Mouse (Mus musculus) midbrain, embryonic 11.5 days (tissue): ENCODE data around the gene Hist1h2ah. TPM values are rescaled to one million over a fixed set of nuclear protein-coding genes. Genes with fewer than 3 reads are reported as not detected.

Experiments used
- ATAC-seq: fragments of 200-750 bp; cut with Nextera tagmentation; 2 replicates; pipeline ENCODE4 v1.8.0; 2017; ENCODE audit warnings: moderate TSS enrichment, moderate library complexity; ENCODE audit not compliant: low FRiP score
- DNase-seq: peaks from one replicate; pipeline ENCODE4 v3.0.0; 2015; ENCODE audit warnings: low spot score; ENCODE audit errors: missing footprints
- H3K27ac ChIP-seq: fragments of 300-500 bp; sonication (generic); 2 replicates; pipeline ENCODE4 v1.5.1; 2014; ENCODE audit warnings: low read depth, low read length
- H3K27me3 ChIP-seq: fragments of 300-500 bp; sonication (generic); 2 replicates; pipeline ENCODE4 v1.6.1; 2014; ENCODE audit warnings: mild to moderate bottlenecking, low read length, moderate library complexity, mixed read lengths; ENCODE audit not compliant: control insufficient read depth, insufficient read depth
- H3K36me3 ChIP-seq: fragments of 300-500 bp; sonication (generic); 2 replicates; pipeline ENCODE4 v1.6.1; 2014; ENCODE audit warnings: mild to moderate bottlenecking, low read length, moderate library complexity, mixed read lengths; ENCODE audit not compliant: control insufficient read depth, insufficient read depth
- H3K4me1 ChIP-seq: fragments of 300-500 bp; sonication (generic); 2 replicates; pipeline ENCODE4 v1.6.1; 2014; ENCODE audit warnings: low read length; ENCODE audit not compliant: control insufficient read depth, insufficient read depth
- H3K4me2 ChIP-seq: fragments of 300-500 bp; sonication (generic); 2 replicates; pipeline ENCODE4 v1.6.1; 2014; ENCODE audit warnings: mild to moderate bottlenecking, moderate library complexity
- H3K4me3 ChIP-seq: fragments of 300-500 bp; sonication (generic); 2 replicates; pipeline ENCODE4 v1.5.1; 2014; ENCODE audit warnings: low read depth, low read length
- H3K9ac ChIP-seq: fragments of 300-500 bp; sonication (generic); 2 replicates; pipeline ENCODE4 v1.6.1; 2014; ENCODE audit warnings: low read length
- H3K9me3 ChIP-seq: fragments of 300-500 bp; sonication (generic); 2 replicates; pipeline ENCODE4 v1.6.1; 2016; ENCODE audit warnings: low read length; ENCODE audit not compliant: control insufficient read depth
- WGBS: fragments of 180-500 bp; shearing (Covaris S2); extraction: QIAGEN DNeasy Blood & Tissue Kit; methylation state at CpG from one replicate; pipeline ENCODE4 v1.1.7; 2014; 5-methylcytosine and 5-hydroxymethylcytosine counted together
- polyA plus RNA-seq: library from polyadenylated mRNA; unstranded; fragments of >200 nt; fragmentation: Nextera tagmentation; extraction: Ambion mirVana; gene quantifications from 2 replicates; pipeline ENCODE4 v1.2.1, GENCODE M21; 2014

Hist1h2ah gene
- polyA plus RNA-seq, 1 experiment from 2014 or later, result 6.8 TPM

GRCm38 (mm10) chr13:22030493-22030892 is 4.9 kb downstream of the Hist1h2ah start:
- no peaks in the 10 kb centered on the region for H3K27me3 ChIP-seq
- no peak overlapping the region for H3K4me3 ChIP-seq
- no peaks in the 10 kb centered on the region for H3K36me3 ChIP-seq
- H3K27ac ChIP-seq, result no peak overlapping the region
- no peak overlapping the region for H3K9ac ChIP-seq
- 23% methylated on average over 4 of the region's 4 CpGs for WGBS
- DNase-seq, result peak; percentile 94
- ATAC-seq, result no peak
- H3K9me3 ChIP-seq, result no peaks in the 10 kb centered on the region
- H3K4me1 ChIP-seq, result peaks cover 4% of the 10 kb centered on the region; the same call in 1 of the 2 replicates
- H3K4me2 ChIP-seq, result no peak overlapping the region

DNA sequence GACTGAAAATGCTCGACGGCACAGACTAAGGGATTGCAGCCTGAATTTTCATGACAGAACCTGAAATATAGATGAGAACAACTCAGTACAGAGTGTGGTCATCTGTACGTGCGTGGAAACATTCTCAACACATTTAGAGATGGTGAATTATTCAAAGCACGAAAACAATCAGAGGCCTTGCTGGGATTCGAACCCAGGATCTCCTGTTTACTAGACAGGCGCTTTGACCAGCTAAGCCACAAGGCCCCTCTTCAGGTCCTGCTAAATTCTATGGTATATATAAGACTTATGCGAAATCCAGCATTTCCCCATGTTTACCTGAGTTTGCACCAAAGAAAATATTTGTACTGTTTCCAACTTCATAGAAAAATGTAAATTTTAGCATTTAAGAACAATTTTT is 5.4 kb downstream of the Hist1h2ah start:
- H3K36me3 ChIP-seq, result no peaks in the 10 kb centered on the region
- no peaks in the 10 kb centered on the region for H3K9me3 ChIP-seq
- H3K9ac ChIP-seq, result no peak overlapping the region
- H3K4me1 ChIP-seq, result peaks cover 4% of the 10 kb centered on the region; the same call in 1 of the 2 replicates
- H3K27ac ChIP-seq, result no peak overlapping the region
- H3K4me2 ChIP-seq, result no peak overlapping the region; the same call in 1 of the 2 replicates
- DNase-seq, result peak; percentile 94
- no peaks in the 10 kb centered on the region for H3K27me3 ChIP-seq
- 28% methylated on average over 8 of the region's 8 CpGs for WGBS
- no peak overlapping the region for H3K4me3 ChIP-seq
- ATAC-seq, result no peak

DNA sequence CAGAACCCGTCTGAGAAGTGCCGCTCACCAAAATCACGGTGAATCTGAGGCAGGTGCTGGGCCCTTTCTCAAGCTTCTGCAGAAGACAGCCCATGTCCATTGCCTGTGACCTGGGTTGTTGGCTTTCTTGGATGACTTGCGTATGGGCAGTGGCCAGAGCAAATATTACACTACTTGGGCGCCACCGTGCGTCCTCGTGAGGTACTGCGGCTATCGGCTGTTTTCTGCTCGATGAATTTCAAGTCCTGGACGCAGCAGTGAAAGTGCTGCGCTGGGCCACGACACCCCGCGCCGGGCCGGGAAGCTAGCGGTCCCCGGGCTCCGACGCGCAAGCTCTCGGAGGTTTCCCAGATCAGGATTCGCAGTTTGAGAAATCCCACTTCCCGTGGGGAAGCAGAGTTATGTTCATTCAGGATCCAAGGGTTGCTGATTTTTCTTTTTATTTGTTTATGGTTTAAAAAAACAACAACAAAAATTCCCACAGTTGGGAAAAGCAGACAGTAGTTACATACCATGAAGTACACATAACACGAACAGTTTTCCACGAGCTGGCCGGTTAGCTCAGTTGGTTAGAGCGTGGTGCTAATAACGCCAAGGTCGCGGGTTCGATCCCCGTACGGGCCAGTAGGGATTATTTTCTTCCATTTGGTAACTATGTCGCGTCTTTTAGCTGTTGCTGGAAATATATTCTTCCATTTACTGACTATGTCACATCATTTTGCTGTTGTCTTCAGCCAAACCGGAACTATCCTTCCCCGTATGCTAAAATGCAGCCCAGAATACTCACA is 6.5 kb downstream of the Hist1h2ah start:
- H3K4me1 ChIP-seq, result no peaks in the 10 kb centered on the region; the same call in 1 of the 2 replicates
- H3K4me3 ChIP-seq, result peak overlapping the region; percentile 46
- peak overlapping the region; percentile 55 for H3K4me2 ChIP-seq
- ATAC-seq (peak; percentile 88), DNase-seq (peak; percentile 100)
- H3K36me3 ChIP-seq, result no peaks in the 10 kb centered on the region
- no peaks in the 10 kb centered on the region for H3K9me3 ChIP-seq
- under 1% methylated on average over 40 of the region's 40 CpGs for WGBS
- peak overlapping the region; percentile 67 for H3K9ac ChIP-seq
- H3K27ac ChIP-seq, result peak overlapping the region; percentile 54
- H3K27me3 ChIP-seq, result no peaks in the 10 kb centered on the region

GRCm38 (mm10) chr13:22026058-22027031 is 9.0 kb downstream of the Hist1h2ah start:
- 2% methylated on average over 35 of the region's 35 CpGs for WGBS
- no peak overlapping the region for H3K27ac ChIP-seq

DNA sequence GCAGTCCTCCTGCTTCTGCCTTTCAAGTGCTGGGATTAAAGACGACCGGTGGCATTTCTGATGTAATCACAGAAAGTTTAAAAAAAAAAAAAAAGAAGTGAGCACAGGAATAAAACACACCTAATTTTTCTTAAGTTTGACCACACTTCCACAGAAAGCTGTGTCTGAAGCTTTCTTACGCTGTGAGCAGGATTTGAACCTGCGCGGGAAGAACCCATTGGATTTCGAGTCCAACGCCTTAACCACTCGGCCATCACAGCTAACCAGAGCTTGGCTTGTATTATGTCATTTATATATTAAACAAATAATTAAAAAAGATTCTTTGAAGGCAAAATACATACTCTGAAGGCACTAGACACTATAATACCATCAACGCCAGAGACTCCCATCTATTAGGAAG is 13.1 kb downstream of the Hist1h2ah start:
- no peaks in the 10 kb centered on the region for H3K9me3 ChIP-seq
- peaks cover 17% of the 10 kb centered on the region for H3K27me3 ChIP-seq
- H3K36me3 ChIP-seq, result no peaks in the 10 kb centered on the region
- peak overlapping the region; percentile 59; the same call in 1 of the 2 replicates for H3K9ac ChIP-seq
- DNase-seq (peak; percentile 99), ATAC-seq (peak; percentile 82)
- no peak overlapping the region for H3K27ac ChIP-seq
- peaks cover 3% of the 10 kb centered on the region; the same call in 1 of the 2 replicates for H3K4me1 ChIP-seq
- H3K4me3 ChIP-seq, result peak overlapping the region; percentile 37
- H3K4me2 ChIP-seq, result peak overlapping the region; percentile 61
- under 1% methylated on average over 9 of the region's 9 CpGs for WGBS

More at GRCm38 (mm10) chr13:22026058-22027031, 9.0 kb downstream of the Hist1h2ah start:
- peak overlapping the region; percentile 63 for H3K9ac ChIP-seq
- peak overlapping the region; percentile 63 for H3K4me2 ChIP-seq
- H3K9me3 ChIP-seq, result no peaks in the 10 kb centered on the region
- DNase-seq, result peak; percentile 100
- no peaks in the 10 kb centered on the region for H3K27me3 ChIP-seq
- ATAC-seq, result 0 out of 2 replicates have a peak, but pooled peaks have one; percentile 56
- H3K4me1 ChIP-seq, result no peaks in the 10 kb centered on the region; the same call in 1 of the 2 replicates
- H3K4me3 ChIP-seq, result peak overlapping the region; percentile 46
- H3K36me3 ChIP-seq, result no peaks in the 10 kb centered on the region

DNA sequence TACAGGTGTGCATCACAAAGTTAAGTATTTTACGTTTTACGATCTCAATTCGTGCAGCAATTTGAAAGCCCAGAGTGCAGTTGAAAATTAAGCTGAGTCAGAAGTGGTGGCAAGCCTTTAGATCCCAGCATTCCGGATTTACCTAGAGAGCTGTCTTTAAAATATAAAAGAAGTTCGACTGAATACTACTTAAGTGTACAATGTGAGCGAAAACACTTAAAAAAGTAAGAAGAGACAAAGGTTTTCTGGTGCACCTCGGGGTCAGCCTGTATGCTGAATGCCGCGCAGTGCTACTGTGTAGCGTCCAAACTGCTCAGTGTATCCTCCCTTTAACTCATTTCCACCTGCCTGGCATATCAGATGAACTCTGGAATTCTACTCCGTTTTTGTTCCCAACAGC is 13.8 kb downstream of the Hist1h2ah start:
- Histone ChIP-seq H3K4me3 (peak overlapping the region; percentile 37), H3K9me3 (no peaks in the 10 kb centered on the region), H3K27ac (no peak overlapping the region), H3K4me2 (peak overlapping the region; percentile 61), H3K36me3 (no peaks in the 10 kb centered on the region), H3K9ac (peak overlapping the region; percentile 59; the same call in 1 of the 2 replicates), H3K27me3 (peaks cover 17% of the 10 kb centered on the region), H3K4me1 (peaks cover 3% of the 10 kb centered on the region; the same call in 1 of the 2 replicates)
- ATAC-seq (peak; percentile 18; the same call in 1 of the 2 replicates), DNase-seq (peak; percentile 95)
- WGBS, result under 1% methylated on average over 11 of the region's 11 CpGs

GRCm38 (mm10) chr13:22020901-22021339 is 14.4 kb downstream of the Hist1h2ah start:
- H3K4me2 ChIP-seq, result peak overlapping the region; percentile 61
- no peaks in the 10 kb centered on the region for H3K36me3 ChIP-seq
- peaks cover 3% of the 10 kb centered on the region; the same call in 1 of the 2 replicates for H3K4me1 ChIP-seq
- H3K27ac ChIP-seq, result no peak overlapping the region
- H3K9ac ChIP-seq, result peak overlapping the region; percentile 59; the same call in 1 of the 2 replicates
- ATAC-seq, result peak; percentile 70
- DNase-seq, result peak; percentile 99
- H3K9me3 ChIP-seq, result no peaks in the 10 kb centered on the region
- 0% methylated on average over 8 of the region's 8 CpGs for WGBS
- peaks cover 22% of the 10 kb centered on the region for H3K27me3 ChIP-seq
- H3K4me3 ChIP-seq, result peak overlapping the region; percentile 38

GRCm38 (mm10) chr13:22019934-22020835 is 15.2 kb downstream of the Hist1h2ah start:
- Histone ChIP-seq H3K4me2 (peak overlapping the region; percentile 61), H3K27ac (no peak overlapping the region), H3K36me3 (no peaks in the 10 kb centered on the region), H3K4me3 (peak overlapping the region; percentile 38), H3K4me1 (peaks cover 3% of the 10 kb centered on the region; the same call in 1 of the 2 replicates), H3K9ac (peak overlapping the region; percentile 45), H3K27me3 (peaks cover 26% of the 10 kb centered on the region), H3K9me3 (peaks cover 2% of the 10 kb centered on the region; the same call in 1 of the 2 replicates)
- peak; percentile 93 for DNase-seq
- no peak for ATAC-seq
- WGBS, result under 1% methylated on average over 44 of the region's 44 CpGs
